Mouse (Mus musculus) MEL (cell line): ENCODE measurements around the gene Nipal4.

Experiments used
- CTCF ChIP-seq, 3 experiments: IDR thresholded peaks in 2 of 3; conservative IDR thresholded peaks in 1 of 3; 2 replicates each; pipeline ENCODE4 v1.5.1; 2011 to 2012; ENCODE audit warnings: low read length in 3 of 3, low read depth in 2 of 3, mild to moderate bottlenecking in 2 of 3, improper control_type of control experiment in 1 of 3, inconsistent platforms in 1 of 3, mixed read lengths in 1 of 3, moderate library complexity in 1 of 3; ENCODE audit not compliant: control insufficient read depth in 1 of 3, insufficient read depth in 1 of 3, poor library complexity in 1 of 3, severe bottlenecking in 1 of 3
- EP300 ChIP-seq, 2 experiments: IDR thresholded peaks; 2 replicates each; pipeline ENCODE4 v1.6.1; 2011; ENCODE audit warnings: improper control_type of control experiment in 2 of 2, low read length in 2 of 2, low read depth in 1 of 2, mild to moderate bottlenecking in 1 of 2
- MAZ ChIP-seq: IDR thresholded peaks from 2 replicates; pipeline ENCODE4 v1.6.1; 2012; ENCODE audit warnings: low read depth, mild to moderate bottlenecking, inconsistent platforms, low read length, improper control_type of control experiment
- MEF2A ChIP-seq: IDR thresholded peaks from 2 replicates; pipeline ENCODE4 v1.6.1; 2014; ENCODE audit warnings: low read depth, mild to moderate bottlenecking, inconsistent platforms, low read length, improper control_type of control experiment; ENCODE audit not compliant: poor library complexity, insufficient replicate concordance, severe bottlenecking; ENCODE audit errors: extremely low read depth
- POLR2A ChIP-seq, 2 experiments: IDR thresholded peaks; 2 replicates each; pipeline ENCODE4 v1.6.1; 2011 to 2012; ENCODE audit warnings: low read length in 2 of 2, mild to moderate bottlenecking in 2 of 2, control low read depth in 1 of 2, improper control_type of control experiment in 1 of 2, low read depth in 1 of 2, moderate library complexity in 1 of 2; ENCODE audit not compliant: control insufficient read depth in 1 of 2, insufficient read depth in 1 of 2, poor library complexity in 1 of 2
- POLR2AphosphoS5 ChIP-seq: IDR thresholded peaks from 2 replicates; pipeline ENCODE4 v1.6.1; 2012; ENCODE audit warnings: low read depth, borderline replicate concordance, mild to moderate bottlenecking, inconsistent platforms, low read length, moderate library complexity, mixed read lengths
- SMC3 ChIP-seq: IDR thresholded peaks from 2 replicates; pipeline ENCODE4 v1.6.1; 2011; ENCODE audit warnings: low read depth, low read length, improper control_type of control experiment
- TAL1 ChIP-seq: IDR thresholded peaks from 2 replicates; pipeline ENCODE4 v1.6.1; 2012; ENCODE audit warnings: mild to moderate bottlenecking, inconsistent platforms, low read length, moderate library complexity, mixed read lengths
- UBTF ChIP-seq: IDR thresholded peaks from 2 replicates; pipeline ENCODE4 v1.6.1; 2012; ENCODE audit warnings: low read depth, mild to moderate bottlenecking, inconsistent platforms, low read length, improper control_type of control experiment, moderate library complexity, borderline replicate concordance; ENCODE audit not compliant: insufficient read depth

DNA sequence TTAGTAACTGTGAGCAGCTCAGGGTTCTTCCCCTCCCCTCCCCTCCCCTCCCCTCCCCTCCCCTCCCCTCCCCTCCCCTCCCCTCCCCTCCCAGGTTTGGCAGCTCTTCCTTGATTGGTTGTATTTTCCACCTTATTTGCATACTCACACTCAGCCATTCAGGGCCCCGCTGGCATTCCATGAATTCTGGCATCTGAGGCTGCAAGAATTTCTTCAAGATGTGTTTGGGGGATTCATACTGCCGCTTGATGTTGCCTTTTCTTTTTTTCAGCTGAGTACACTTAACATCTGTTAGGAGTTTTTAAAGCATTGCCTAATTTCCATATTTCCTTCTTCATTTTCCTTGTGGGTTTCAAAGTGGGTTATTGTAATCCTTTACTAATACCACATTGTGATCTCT lies 22.0 kb upstream of the Nipal4 start:
- TF ChIP-seq CTCF (IDR thresholded peaks at IDR 0.05 in 2 of 3, conservative IDR thresholded peaks at IDR 0.05 in 1 of 3; ENCODE audit: control insufficient read depth in 1 of 3, insufficient read depth in 1 of 3, low read depth in 2 of 3, low read length in 3 of 3, poor library complexity in 1 of 3, severe bottlenecking in 1 of 3) = no peak
- TF ChIP-seq POLR2A (IDR thresholded peaks at IDR 0.05; ENCODE audit: control insufficient read depth in 1 of 2, insufficient read depth in 1 of 2, low read depth in 1 of 2, low read length in 2 of 2, poor library complexity in 1 of 2) = no peak
- no peak for TF ChIP-seq MAZ
- TF ChIP-seq SMC3 = no peak
- TF ChIP-seq TAL1 = no peak
- no peak for TF ChIP-seq UBTF
- no peak for TF ChIP-seq POLR2AphosphoS5
- TF ChIP-seq MEF2A = no peak
- TF ChIP-seq EP300 (IDR thresholded peaks at IDR 0.05; ENCODE audit: low read depth in 1 of 2, low read length in 2 of 2) = no peak
